Mouse (Mus musculus) midbrain, embryonic 12.5 days (tissue): ENCODE results near the gene Srsf10. TPM values are rescaled to one million over a fixed set of nuclear protein-coding genes. Genes with fewer than 3 reads are reported as not detected.

ENCODE experiments used
- ATAC-seq: fragments of 200-750 bp; cut with Nextera tagmentation; 2 replicates; pipeline ENCODE4 v1.8.0; 2017; ENCODE audit warnings: low read depth, moderate TSS enrichment, moderate library complexity; ENCODE audit not compliant: low FRiP score
- H3K27ac ChIP-seq: fragments of 300-500 bp; sonication (generic); replicated peaks from 2 replicates; pipeline ENCODE4 v1.5.1; 2016; ENCODE audit warnings: mild to moderate bottlenecking
- H3K27me3 ChIP-seq: fragments of 300-500 bp; sonication (generic); 2 replicates; pipeline ENCODE4 v1.6.1; 2016; ENCODE audit warnings: mild to moderate bottlenecking
- H3K36me3 ChIP-seq: fragments of 300-500 bp; sonication (generic); 2 replicates; pipeline ENCODE4 v1.6.1; 2016
- H3K4me1 ChIP-seq: fragments of 300-500 bp; sonication (generic); 2 replicates; pipeline ENCODE4 v1.6.1; 2016
- H3K4me2 ChIP-seq: fragments of 300-500 bp; sonication (generic); replicated peaks from 2 replicates; pipeline ENCODE4 v1.6.1; 2016; ENCODE audit warnings: mild to moderate bottlenecking, moderate library complexity
- H3K4me3 ChIP-seq: fragments of 300-500 bp; sonication (generic); 2 replicates; pipeline ENCODE4 v1.5.1; 2016; ENCODE audit warnings: mild to moderate bottlenecking
- H3K9ac ChIP-seq: fragments of 300-500 bp; sonication (generic); replicated peaks from 2 replicates; pipeline ENCODE4 v1.6.1; 2016; ENCODE audit warnings: mild to moderate bottlenecking, moderate library complexity
- H3K9me3 ChIP-seq: fragments of 300-500 bp; sonication (generic); 2 replicates; pipeline ENCODE4 v1.6.1; 2016; ENCODE audit warnings: mild to moderate bottlenecking
- WGBS: fragments of 180-500 bp; shearing (Covaris S2); methylation state at CpG from one replicate; pipeline ENCODE4 v1.1.7; 2016; 5-methylcytosine and 5-hydroxymethylcytosine counted together
- polyA plus RNA-seq: library from polyadenylated mRNA; unstranded; fragments of >200 nt; fragmentation: Nextera tagmentation; extraction: Ambion mirVana; gene quantifications from 2 replicates; pipeline ENCODE4 v1.2.1, GENCODE M21; 2016

Srsf10 gene
- 351 and 371 TPM in 2 replicates for polyA plus RNA-seq

- Histone ChIP-seq H3K9ac (peak within 1 kb of the TSS; percentile 96), H3K36me3 (no peaks in the 10 kb centered on the region), H3K4me2 (peak within 1 kb of the TSS; percentile 79), H3K4me1 (peaks cover 48% of the 10 kb centered on the region), H3K9me3 (no peaks in the 10 kb centered on the region), H3K4me3 (peak within 1 kb of the TSS; percentile 81), H3K27me3 (no peaks in the 10 kb centered on the region), H3K27ac (peak within 1 kb of the TSS; percentile 99)
- peak; percentile 94 for ATAC-seq
- WGBS, result under 1% methylated on average over 53 of the region's 67 CpGs
Observed at GRCm38 (mm10) chr4:135855536-135856222, at the start of gene Srsf10. Srsf10 (plus strand) TSS chr4:135855747.

DNA sequence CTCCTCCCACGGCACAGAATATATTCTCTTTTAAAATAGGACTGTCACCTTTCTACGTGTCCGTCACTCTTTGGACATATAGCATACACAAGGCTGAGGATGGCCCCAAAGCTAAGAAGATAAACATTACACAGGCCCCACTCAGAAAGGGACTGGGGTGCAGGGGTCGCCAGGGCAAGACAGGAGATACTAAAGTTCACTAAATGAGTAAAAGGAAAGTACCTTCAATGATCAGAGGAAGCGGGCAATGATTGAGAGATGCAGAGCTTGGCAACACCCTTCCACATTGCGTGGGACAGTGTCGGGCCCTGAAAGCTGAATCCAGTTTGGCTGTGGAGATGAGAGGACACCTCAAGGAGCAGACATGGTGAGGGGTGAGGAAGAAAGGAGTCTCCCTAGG is 40.7 kb upstream of the Srsf10 start:
- H3K27ac ChIP-seq, result no peak overlapping the region
- WGBS, result 87% methylated on average over 7 of the region's 7 CpGs
- H3K4me3 ChIP-seq, result no peak overlapping the region
- H3K9ac ChIP-seq, result no peak overlapping the region
- no peaks in the 10 kb centered on the region for H3K27me3 ChIP-seq
- H3K4me1 ChIP-seq, result no peaks in the 10 kb centered on the region
- no peak for ATAC-seq
- H3K4me2 ChIP-seq, result no peak overlapping the region
- H3K36me3 ChIP-seq, result no peaks in the 10 kb centered on the region
- 0 out of 2 replicates have a peak, but pooled peaks cover 4% of the 10 kb centered on the region for H3K9me3 ChIP-seq

GRCm38 (mm10) chr4:135816905-135817622 is 38.5 kb upstream of the Srsf10 start:
- H3K4me1 ChIP-seq, result no peaks in the 10 kb centered on the region
- no peak overlapping the region for H3K9ac ChIP-seq
- H3K4me2 ChIP-seq, result no peak overlapping the region
- no peak overlapping the region for H3K4me3 ChIP-seq
- H3K27me3 ChIP-seq, result no peaks in the 10 kb centered on the region
- ATAC-seq, result no peak
- H3K9me3 ChIP-seq, result 0 out of 2 replicates have a peak, but pooled peaks cover 4% of the 10 kb centered on the region
- no peak overlapping the region for H3K27ac ChIP-seq
- WGBS, result 45% methylated on average over 12 of the region's 12 CpGs
- H3K36me3 ChIP-seq, result no peaks in the 10 kb centered on the region

- H3K27ac ChIP-seq, result no peak overlapping the region
- no peak for ATAC-seq
- no peaks in the 10 kb centered on the region for H3K27me3 ChIP-seq
- 93% methylated on average over 3 of the region's 3 CpGs for WGBS
- no peak overlapping the region for H3K4me3 ChIP-seq
- no peaks in the 10 kb centered on the region for H3K36me3 ChIP-seq
- H3K4me2 ChIP-seq, result no peak overlapping the region
- H3K9ac ChIP-seq, result no peak overlapping the region
- 0 out of 2 replicates have a peak, but pooled peaks cover 4% of the 10 kb centered on the region for H3K9me3 ChIP-seq
- H3K4me1 ChIP-seq, result no peaks in the 10 kb centered on the region
Observed at GRCm38 (mm10) chr4:135818366-135818765, 37.2 kb upstream of the Srsf10 start.

- Histone ChIP-seq H3K4me1 (no peaks in the 10 kb centered on the region), H3K9ac (no peak overlapping the region), H3K36me3 (no peaks in the 10 kb centered on the region), H3K9me3 (0 out of 2 replicates have a peak, but pooled peaks cover 4% of the 10 kb centered on the region), H3K27ac (no peak overlapping the region), H3K4me2 (no peak overlapping the region), H3K4me3 (no peak overlapping the region), H3K27me3 (no peaks in the 10 kb centered on the region)
- no peak for ATAC-seq
- WGBS, result 81% methylated on average over 17 of the region's 17 CpGs
Observed at GRCm38 (mm10) chr4:135819826-135820526, 35.6 kb upstream of the Srsf10 start.

- Histone ChIP-seq H3K36me3 (no peaks in the 10 kb centered on the region), H3K4me3 (no peak overlapping the region), H3K9me3 (0 out of 2 replicates have a peak, but pooled peaks cover 4% of the 10 kb centered on the region), H3K9ac (no peak overlapping the region), H3K4me1 (no peaks in the 10 kb centered on the region), H3K27me3 (no peaks in the 10 kb centered on the region), H3K4me2 (no peak overlapping the region), H3K27ac (no peak overlapping the region)
- 85% methylated on average over 4 of the region's 4 CpGs for WGBS
- no peak for ATAC-seq
Observed at GRCm38 (mm10) chr4:135821772-135822171, 33.8 kb upstream of the Srsf10 start.

- H3K27me3 ChIP-seq, result no peaks in the 10 kb centered on the region
Observed at GRCm38 (mm10) chr4:135823298-135823697, 32.2 kb upstream of the Srsf10 start.

GRCm38 (mm10) chr4:135824254-135824653 is 31.3 kb upstream of the Srsf10 start:
- 50% methylated on average over 8 of the region's 8 CpGs for WGBS
- Histone ChIP-seq H3K9ac (no peak overlapping the region; the same call in 1 of the 2 replicates), H3K4me1 (peaks cover 11% of the 10 kb centered on the region), H3K4me3 (no peak overlapping the region), H3K36me3 (no peaks in the 10 kb centered on the region), H3K9me3 (no peaks in the 10 kb centered on the region), H3K4me2 (no peak overlapping the region), H3K27me3 (no peaks in the 10 kb centered on the region), H3K27ac (0 out of 2 replicates have a peak overlapping the region, but pooled peaks have one; percentile 15)
- ATAC-seq, result no peak

More at GRCm38 (mm10) chr4:135823298-135823697, 32.2 kb upstream of the Srsf10 start:
- Histone ChIP-seq H3K9ac (no peak overlapping the region), H3K9me3 (0 out of 2 replicates have a peak, but pooled peaks cover 4% of the 10 kb centered on the region), H3K36me3 (no peaks in the 10 kb centered on the region), H3K27ac (no peak overlapping the region), H3K4me2 (no peak overlapping the region), H3K4me3 (no peak overlapping the region), H3K4me1 (peaks cover 1% of the 10 kb centered on the region)
- ATAC-seq, result no peak
- 61% methylated on average over 2 of the region's 2 CpGs for WGBS

DNA sequence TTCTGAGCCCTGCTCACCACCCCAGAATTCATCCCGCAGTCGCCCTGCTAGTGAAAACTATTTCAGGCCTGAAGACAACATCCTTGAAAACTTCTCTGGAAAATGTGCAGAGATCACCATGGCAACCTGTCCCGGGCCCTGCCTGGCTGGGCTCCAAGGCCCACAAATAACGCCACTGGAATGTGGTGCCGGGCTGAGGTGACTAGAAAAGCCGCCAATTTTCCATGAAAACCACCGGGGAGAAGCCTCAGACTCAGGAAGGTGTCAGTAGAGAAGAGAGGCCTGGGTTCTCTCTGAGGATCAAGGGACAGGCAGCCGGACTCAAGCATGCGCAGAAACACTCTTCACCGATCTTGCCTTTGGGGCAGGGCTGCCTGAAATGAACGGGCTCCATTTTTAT is 27.1 kb upstream of the Srsf10 start:
- 23% methylated on average over 11 of the region's 11 CpGs for WGBS
- Histone ChIP-seq H3K9me3 (no peaks in the 10 kb centered on the region), H3K4me3 (no peak overlapping the region), H3K27ac (peak overlapping the region; percentile 69), H3K4me2 (no peak overlapping the region; the same call in 1 of the 2 replicates), H3K9ac (no peak overlapping the region), H3K4me1 (peaks cover 17% of the 10 kb centered on the region), H3K36me3 (no peaks in the 10 kb centered on the region), H3K27me3 (no peaks in the 10 kb centered on the region)
- no peak for ATAC-seq

GRCm38 (mm10) chr4:135832070-135832469 is 23.5 kb upstream of the Srsf10 start:
- H3K36me3 ChIP-seq, result no peaks in the 10 kb centered on the region
- WGBS, result 78% methylated on average over 11 of the region's 11 CpGs
- H3K9ac ChIP-seq, result no peak overlapping the region; the same call in 1 of the 2 replicates
- no peak overlapping the region for H3K4me2 ChIP-seq
- no peaks in the 10 kb centered on the region for H3K9me3 ChIP-seq
- peaks cover 25% of the 10 kb centered on the region for H3K4me1 ChIP-seq
- no peak overlapping the region for H3K27ac ChIP-seq
- H3K27me3 ChIP-seq, result no peaks in the 10 kb centered on the region
- ATAC-seq, result no peak
- no peak overlapping the region for H3K4me3 ChIP-seq

- H3K27me3 ChIP-seq, result no peaks in the 10 kb centered on the region
- H3K27ac ChIP-seq, result peak overlapping the region; percentile 78
- H3K4me3 ChIP-seq, result no peak overlapping the region
- H3K4me1 ChIP-seq, result peaks cover 22% of the 10 kb centered on the region
- H3K4me2 ChIP-seq, result peak overlapping the region; percentile 24
- no peak for ATAC-seq
- 0 out of 2 replicates have a peak overlapping the region, but pooled peaks have one; percentile 15 for H3K9ac ChIP-seq
- no peaks in the 10 kb centered on the region for H3K9me3 ChIP-seq
- WGBS, result 45% methylated on average over 12 of the region's 12 CpGs
- H3K36me3 ChIP-seq, result no peaks in the 10 kb centered on the region
Observed at GRCm38 (mm10) chr4:135833301-135834123, 22.0 kb upstream of the Srsf10 start.
